Mouse (Mus musculus): ENCODE data around the gene Slc15a4. TPM values are rescaled to one million over a fixed set of nuclear protein-coding genes. Genes with fewer than 3 reads are reported as not detected.

Slc15a4 gene
- total and polyA plus RNA-seq, 3 experiments = 31.7 to 35.5 TPM; not detected in 1

DNA sequence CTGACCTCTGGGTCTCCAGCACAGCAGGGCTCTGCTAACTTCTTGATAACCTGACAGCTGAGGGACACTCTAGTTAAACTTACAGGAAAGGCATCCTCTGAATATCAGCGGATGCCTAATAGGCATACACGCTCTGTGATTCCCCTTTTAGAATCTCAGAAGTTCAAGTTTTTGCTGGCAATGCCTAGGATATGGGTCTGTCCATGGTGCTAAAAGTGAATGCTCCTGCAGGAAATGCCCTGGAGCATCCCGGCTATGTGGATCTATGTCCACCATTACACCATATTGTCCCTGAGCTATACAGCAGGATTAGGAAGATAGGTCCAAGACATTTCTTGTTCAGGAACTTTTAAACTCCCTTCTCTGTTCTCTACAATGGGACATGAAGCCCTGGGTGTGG, 71.6 kb downstream of the Slc15a4 start:
- Histone ChIP-seq H3K9ac (ENCODE audit: control insufficient read depth, low read depth, low read length, poor library complexity, severe bottlenecking) (no peak overlapping the region), H3K27ac (ENCODE audit: control insufficient read depth, low read depth, low read length) (no peak overlapping the region), H3K4me3 (ENCODE audit: control insufficient read depth in 1 of 2, insufficient read depth in 1 of 2, low read depth in 2 of 2, low read length in 2 of 2) (no peak overlapping the region), H3K4me1 (ENCODE audit: control insufficient read depth in 1 of 2, insufficient read depth in 2 of 2, low read length in 2 of 2) (no peaks in the 10 kb centered on the region), H3K9me3 (replicated peaks; ENCODE audit: insufficient read depth, low read length) (no peaks in the 10 kb centered on the region), H3K27me3 (ENCODE audit: control insufficient read depth in 1 of 2, insufficient read depth in 2 of 2, low read length in 2 of 2) (no peaks in the 10 kb centered on the region), H3K36me3 (ENCODE audit: control insufficient read depth in 1 of 2, insufficient read depth in 2 of 2, low read length in 2 of 2) (no peaks in the 10 kb centered on the region), H3K79me2 (ENCODE audit: control insufficient read depth, insufficient read depth, low read length, poor library complexity) (no peaks in the 10 kb centered on the region)
- TF ChIP-seq GATA1 (IDR thresholded peaks at IDR 0.05; ENCODE audit: low read depth, low read length) = no peak
- no peak for TF ChIP-seq BHLHE40 (IDR thresholded peaks at IDR 0.05; ENCODE audit: borderline replicate concordance, low read depth, low read length)
- TF ChIP-seq ZKSCAN1 (IDR thresholded peaks at IDR 0.05; ENCODE audit: low read depth, low read length) = no peak
- TF ChIP-seq ETS1 (IDR thresholded peaks at IDR 0.05; ENCODE audit: low read depth, low read length) = no peak
- TF ChIP-seq E2F4 (IDR thresholded peaks at IDR 0.05; ENCODE audit: borderline replicate concordance, low read depth, low read length) = no peak
- TF ChIP-seq KAT2A (conservative IDR thresholded peaks at IDR 0.05; ENCODE audit: low read depth, low read length) = no peak
- no peak for TF ChIP-seq MEF2A (IDR thresholded peaks at IDR 0.05; ENCODE audit: extremely low read depth, insufficient replicate concordance, low read depth, low read length, poor library complexity, severe bottlenecking)
- TF ChIP-seq SMC3 (IDR thresholded peaks at IDR 0.05; ENCODE audit: low read depth, low read length) = no peak
- no peak for TF ChIP-seq NRF1 (IDR thresholded peaks at IDR 0.05; ENCODE audit: insufficient read depth, low read depth, low read length, poor library complexity, severe bottlenecking)
- TF ChIP-seq ZC3H11A (IDR thresholded peaks at IDR 0.05; ENCODE audit: low read depth, low read length) = no peak
- no peak for TF ChIP-seq USF1 (IDR thresholded peaks at IDR 0.05; ENCODE audit: low read depth, low read length)
- TF ChIP-seq RAD21 (IDR thresholded peaks at IDR 0.05; ENCODE audit: low read depth, low read length) = no peak
- TF ChIP-seq CHD2 (IDR thresholded peaks at IDR 0.05; ENCODE audit: low read length) = no peak
- no peak for TF ChIP-seq ELF1 (IDR thresholded peaks at IDR 0.05; ENCODE audit: low read depth, low read length)
- TF ChIP-seq TAL1 (IDR thresholded peaks at IDR 0.05; ENCODE audit: low read length) = no peak
- no peak for TF ChIP-seq CHD1 (IDR thresholded peaks at IDR 0.05; ENCODE audit: low read depth, low read length)
- TF ChIP-seq JUND (IDR thresholded peaks at IDR 0.05; ENCODE audit: low read depth, low read length) = no peak
- peak; percentile 17 for DNase-seq (ENCODE audit: low read depth, low spot score)

DNA sequence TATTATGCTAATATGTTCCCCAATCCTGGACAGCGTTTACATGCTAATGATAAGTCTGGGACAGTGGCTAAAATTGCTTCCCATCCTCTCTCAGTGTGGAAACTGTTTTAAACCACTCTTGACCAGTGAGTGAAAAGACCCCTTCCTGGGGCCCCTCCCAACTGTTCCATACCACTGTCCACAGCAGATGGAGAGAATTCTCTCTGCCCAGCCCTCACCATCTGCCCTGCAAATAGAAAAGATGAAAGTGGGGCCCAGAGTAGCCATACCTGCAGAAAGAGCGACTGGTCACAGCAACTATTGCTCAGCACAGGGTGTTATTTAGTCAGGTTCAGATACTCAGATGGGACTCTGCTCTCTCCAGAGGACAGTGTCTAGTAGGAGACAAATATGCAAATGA, 84.6 kb downstream of the Slc15a4 start:
- no peaks in the 10 kb centered on the region for H3K27me3 ChIP-seq (ENCODE audit: control insufficient read depth in 1 of 2, insufficient read depth in 2 of 2, low read length in 2 of 2)
- DNase-seq (ENCODE audit: low read depth, low spot score) = no peak
- no peak overlapping the region for H3K4me3 ChIP-seq (ENCODE audit: control insufficient read depth in 1 of 2, insufficient read depth in 1 of 2, low read depth in 2 of 2, low read length in 2 of 2)
- no peaks in the 10 kb centered on the region for H3K4me1 ChIP-seq (ENCODE audit: control insufficient read depth in 1 of 2, insufficient read depth in 2 of 2, low read length in 2 of 2)
- no peaks in the 10 kb centered on the region for H3K79me2 ChIP-seq (ENCODE audit: control insufficient read depth, insufficient read depth, low read length, poor library complexity)
- no peak overlapping the region for H3K27ac ChIP-seq (ENCODE audit: control insufficient read depth, low read depth, low read length)
- H3K9ac ChIP-seq (ENCODE audit: control insufficient read depth, low read depth, low read length, poor library complexity, severe bottlenecking) = no peak overlapping the region
- TF ChIP-seq UBTF (IDR thresholded peaks at IDR 0.05; ENCODE audit: borderline replicate concordance, insufficient read depth, low read depth, low read length) (no peak), MEF2A (IDR thresholded peaks at IDR 0.05; ENCODE audit: extremely low read depth, insufficient replicate concordance, low read depth, low read length, poor library complexity, severe bottlenecking) (no peak), ZC3H11A (IDR thresholded peaks at IDR 0.05; ENCODE audit: low read depth, low read length) (no peak), MAX (IDR thresholded peaks at IDR 0.05; ENCODE audit: low read length) (no peak), ETS1 (IDR thresholded peaks at IDR 0.05; ENCODE audit: low read depth, low read length) (no peak), TCF12 (IDR thresholded peaks at IDR 0.05; ENCODE audit: low read depth, low read length) (no peak), CTCF (IDR thresholded peaks at IDR 0.05 in 2 of 3, conservative IDR thresholded peaks at IDR 0.05 in 1 of 3; ENCODE audit: control insufficient read depth in 1 of 3, insufficient read depth in 1 of 3, low read depth in 2 of 3, low read length in 3 of 3, poor library complexity in 1 of 3, severe bottlenecking in 1 of 3) (no peak), SMC3 (IDR thresholded peaks at IDR 0.05; ENCODE audit: low read depth, low read length) (no peak), SIN3A (IDR thresholded peaks at IDR 0.05; ENCODE audit: low read length) (no peak)
- no peaks in the 10 kb centered on the region for H3K36me3 ChIP-seq (ENCODE audit: control insufficient read depth in 1 of 2, insufficient read depth in 2 of 2, low read length in 2 of 2)
- no peaks in the 10 kb centered on the region for H3K9me3 ChIP-seq (replicated peaks; ENCODE audit: insufficient read depth, low read length)

All from MEL (cell line).